Mouse (Mus musculus): Measurements from ENCODE around the gene Aldh1a1. TPM values are rescaled to one million over a fixed set of nuclear protein-coding genes. Genes with fewer than 3 reads are reported as not detected.

The Aldh1a1 gene
- total and polyA plus RNA-seq, 3 experiments = 0.21 to 1.1 (median 0.99) TPM

DNA sequence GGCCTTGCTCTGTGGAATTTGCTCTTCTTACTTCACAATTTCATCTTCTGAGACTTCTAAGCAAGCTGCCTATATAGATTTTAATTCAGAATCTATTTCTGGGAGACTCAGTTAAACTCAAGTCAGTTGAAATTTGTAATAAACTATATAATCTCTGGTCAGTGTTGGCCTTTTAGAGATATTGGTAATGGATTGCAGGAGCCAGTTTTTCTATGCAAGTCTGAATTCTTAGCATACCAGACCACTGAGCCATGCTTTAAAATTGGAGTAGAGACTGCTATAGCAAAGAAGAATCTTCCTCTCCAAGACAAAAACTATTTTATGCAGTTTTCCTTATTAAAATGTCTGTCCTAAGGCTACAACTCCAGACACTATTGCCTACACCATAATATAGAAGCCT, 4.0 kb downstream of the Aldh1a1 start:
- no peaks in the 10 kb centered on the region for H3K79me2 ChIP-seq (replicated peaks; ENCODE audit: control insufficient read depth, extremely low read depth, insufficient read depth, poor library complexity, severe bottlenecking)
- no peak for DNase-seq (ENCODE audit: extremely low read depth)
- H3K4me2 ChIP-seq (ENCODE audit: insufficient read depth, low read depth, poor library complexity, severe bottlenecking) = no peak overlapping the region
- H3K4me1 ChIP-seq (ENCODE audit: control insufficient read depth in 1 of 2, insufficient read depth in 2 of 2) = no peaks in the 10 kb centered on the region
- H3K27ac ChIP-seq (ENCODE audit: insufficient read depth, low read depth) = no peak overlapping the region
- H3K27me3 ChIP-seq (replicated peaks) = no peaks in the 10 kb centered on the region
- no peak for TF ChIP-seq BHLHE40 (IDR thresholded peaks at IDR 0.05; ENCODE audit: low read depth, low read length)
- no peak for TF ChIP-seq NELFE (IDR thresholded peaks at IDR 0.05; ENCODE audit: low read depth, low read length)
- TF ChIP-seq ETS1 (conservative IDR thresholded peaks at IDR 0.05; ENCODE audit: low read depth, low read length) = no peak
- no peak for TF ChIP-seq CHD1 (IDR thresholded peaks at IDR 0.05; ENCODE audit: low read depth, low read length)
- TF ChIP-seq NRF1 (IDR thresholded peaks at IDR 0.05; ENCODE audit: low read depth, low read length) = no peak
- no peak for TF ChIP-seq KAT2A (IDR thresholded peaks at IDR 0.05; ENCODE audit: insufficient replicate concordance, low read length)
- TF ChIP-seq MAFK (IDR thresholded peaks at IDR 0.05; ENCODE audit: insufficient replicate concordance, low read length) = no peak
- no peak for TF ChIP-seq RCOR1 (conservative IDR thresholded peaks at IDR 0.05; ENCODE audit: low read depth, low read length)
- no peak for TF ChIP-seq MYC (IDR thresholded peaks at IDR 0.05; ENCODE audit: low read depth, low read length)
- no peak overlapping the region for H3K9ac ChIP-seq (ENCODE audit: insufficient read depth, low read depth)
- no peaks in the 10 kb centered on the region for H3K9me3 ChIP-seq (replicated peaks; ENCODE audit: low read length)
- H3K36me3 ChIP-seq (replicated peaks in 1 of 2; ENCODE audit: control insufficient read depth in 1 of 2, insufficient read depth in 1 of 2, low read length in 1 of 2) = no peaks in the 10 kb centered on the region
- no peak overlapping the region for H3K4me3 ChIP-seq (replicated peaks in 1 of 3; ENCODE audit: low read depth in 2 of 3, low read length in 2 of 3, poor library complexity in 1 of 3)
- in situ Hi-C loops (cut with MboI; ENCODE audit: low pct_ligation_motif_present, low pct_unique_long_range_greater_than_20kb, low sequenced_read_pairs) (no loop called here), dilution Hi-C loops (cut with MboI; ENCODE audit: extremely low pct_ligation_motif_present, extremely low pct_unique_long_range_greater_than_20kb, low sequenced_read_pairs) (no loop called here)

DNA sequence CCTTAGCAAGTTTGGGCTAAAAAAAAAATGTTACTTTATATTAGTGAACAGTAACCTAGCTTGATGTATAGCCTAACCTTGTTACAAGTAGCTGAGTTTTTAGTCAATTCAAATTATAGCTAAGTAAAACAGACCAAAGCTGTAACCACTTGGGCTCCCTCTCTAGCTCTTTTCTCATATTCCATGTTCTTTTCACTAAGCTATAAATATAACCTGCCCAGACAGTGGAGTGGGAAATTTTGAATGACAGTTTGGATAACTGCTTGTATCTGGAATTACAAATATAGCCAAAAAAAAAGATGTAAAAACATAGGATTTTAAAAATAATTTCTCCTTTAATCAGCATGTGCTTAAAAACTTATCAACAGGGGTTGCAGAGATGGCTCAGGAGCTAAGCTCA, 12.8 kb downstream of the Aldh1a1 start:
- Histone ChIP-seq H3K27me3 (replicated peaks) (no peaks in the 10 kb centered on the region), H3K9me3 (replicated peaks; ENCODE audit: low read length) (no peaks in the 10 kb centered on the region), H3K9ac (ENCODE audit: insufficient read depth, low read depth) (no peak overlapping the region), H3K27ac (ENCODE audit: insufficient read depth, low read depth) (no peak overlapping the region), H3K4me1 (ENCODE audit: control insufficient read depth in 1 of 2, insufficient read depth in 2 of 2) (no peaks in the 10 kb centered on the region), H3K79me2 (replicated peaks; ENCODE audit: control insufficient read depth, extremely low read depth, insufficient read depth, poor library complexity, severe bottlenecking) (no peaks in the 10 kb centered on the region), H3K4me3 (replicated peaks in 1 of 3; ENCODE audit: low read depth in 2 of 3, low read length in 2 of 3, poor library complexity in 1 of 3) (no peak overlapping the region), H3K4me2 (ENCODE audit: insufficient read depth, low read depth, poor library complexity, severe bottlenecking) (no peak overlapping the region), H3K36me3 (replicated peaks in 1 of 2; ENCODE audit: control insufficient read depth in 1 of 2, insufficient read depth in 1 of 2, low read length in 1 of 2) (no peaks in the 10 kb centered on the region)
- dilution Hi-C loops (cut with MboI; ENCODE audit: extremely low pct_ligation_motif_present, extremely low pct_unique_long_range_greater_than_20kb, low sequenced_read_pairs) (no loop called here), in situ Hi-C loops (cut with MboI; ENCODE audit: low pct_ligation_motif_present, low pct_unique_long_range_greater_than_20kb, low sequenced_read_pairs) (no loop called here)
- TF ChIP-seq NELFE (IDR thresholded peaks at IDR 0.05; ENCODE audit: low read depth, low read length) = no peak
- TF ChIP-seq KAT2A (IDR thresholded peaks at IDR 0.05; ENCODE audit: insufficient replicate concordance, low read length) = no peak
- no peak for TF ChIP-seq ETS1 (conservative IDR thresholded peaks at IDR 0.05; ENCODE audit: low read depth, low read length)
- no peak for TF ChIP-seq EP300 (IDR thresholded peaks at IDR 0.05; ENCODE audit: low read length)
- no peak for TF ChIP-seq GABPA (IDR thresholded peaks at IDR 0.05; ENCODE audit: insufficient replicate concordance, low read depth, low read length)
- no peak for TF ChIP-seq ZNF384 (IDR thresholded peaks at IDR 0.05; ENCODE audit: low read depth, low read length)
- TF ChIP-seq TCF12 (IDR thresholded peaks at IDR 0.05; ENCODE audit: low read depth, low read length) = no peak
- no peak for TF ChIP-seq USF1 (IDR thresholded peaks at IDR 0.05; ENCODE audit: low read depth, low read length)
- TF ChIP-seq RCOR1 (conservative IDR thresholded peaks at IDR 0.05; ENCODE audit: low read depth, low read length) = no peak
- DNase-seq (ENCODE audit: extremely low read depth) = no peak

Data from CH12.LX (cell line).